Mouse (Mus musculus) liver, adult 2 months (tissue): ENCODE measurements around the gene Slc48a1.

ENCODE experiments used
- CTCF ChIP-seq: fragments of 200-500 bp; IDR thresholded peaks from 2 replicates; pipeline ENCODE4 v1.5.1; 2011; ENCODE audit warnings: low read depth, low read length, control low read depth
- POLR2A ChIP-seq: fragments of 200-500 bp; IDR thresholded peaks from 2 replicates; pipeline ENCODE4 v1.6.1; 2011; ENCODE audit warnings: low read length, control low read depth; ENCODE audit not compliant: insufficient read depth; ENCODE audit errors: extremely low read depth

GRCm38 (mm10) chr15:97801811-97802210, 23.5 kb downstream of the Slc48a1 start:
- TF ChIP-seq CTCF (no peak), POLR2A (no peak)
